Mouse (Mus musculus): Measurements from ENCODE around the gene Nyap2. TPM values are rescaled to one million over a fixed set of nuclear protein-coding genes. Genes with fewer than 3 reads are reported as not detected.

The Nyap2 gene
- polyA plus RNA-seq, 1 experiment from 2014 or later, result 0.04 TPM

DNA sequence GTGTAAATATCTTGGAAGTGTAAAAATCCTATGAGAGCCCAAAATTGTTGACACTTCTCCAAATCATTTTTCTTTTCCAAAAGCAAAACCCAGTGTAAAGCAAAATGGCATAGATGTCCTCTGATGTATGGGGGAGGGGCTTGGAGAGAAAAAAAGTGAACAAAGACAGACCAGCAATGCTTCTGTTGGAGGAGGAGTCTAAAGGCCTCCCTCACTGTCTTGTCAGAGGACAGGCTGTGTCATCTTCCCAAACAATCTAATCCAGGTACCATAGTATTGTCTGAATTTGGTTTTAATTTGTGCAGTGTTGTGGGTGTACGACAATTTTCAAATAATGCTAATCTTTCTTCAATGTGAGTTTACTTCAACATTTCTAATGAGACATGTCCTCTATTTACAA lies 13.7 kb downstream of the Nyap2 start:
- 86% methylated on average over 1 of the region's 1 CpGs for WGBS (ENCODE audit: insufficient replicate concordance)
- Histone ChIP-seq H3K9me3 (replicated peaks; ENCODE audit: control insufficient read depth, low read length) (no peaks in the 10 kb centered on the region), H3K36me3 (ENCODE audit: control insufficient read depth, insufficient read depth, low read length) (no peaks in the 10 kb centered on the region), H3K27ac (ENCODE audit: low read depth, low read length) (no peak overlapping the region), H3K4me3 (ENCODE audit: low read depth, low read length) (no peak overlapping the region), H3K4me2 (no peak overlapping the region), H3K4me1 (ENCODE audit: control insufficient read depth, insufficient read depth, low read length) (no peaks in the 10 kb centered on the region), H3K9ac (ENCODE audit: low read depth, low read length) (no peak overlapping the region), H3K27me3 (ENCODE audit: control insufficient read depth, insufficient read depth, low read length) (no peaks in the 10 kb centered on the region)
- no peak for ATAC-seq (replicated peaks; ENCODE audit: insufficient number of reproducible peaks, low FRiP score, low TSS enrichment)

DNA sequence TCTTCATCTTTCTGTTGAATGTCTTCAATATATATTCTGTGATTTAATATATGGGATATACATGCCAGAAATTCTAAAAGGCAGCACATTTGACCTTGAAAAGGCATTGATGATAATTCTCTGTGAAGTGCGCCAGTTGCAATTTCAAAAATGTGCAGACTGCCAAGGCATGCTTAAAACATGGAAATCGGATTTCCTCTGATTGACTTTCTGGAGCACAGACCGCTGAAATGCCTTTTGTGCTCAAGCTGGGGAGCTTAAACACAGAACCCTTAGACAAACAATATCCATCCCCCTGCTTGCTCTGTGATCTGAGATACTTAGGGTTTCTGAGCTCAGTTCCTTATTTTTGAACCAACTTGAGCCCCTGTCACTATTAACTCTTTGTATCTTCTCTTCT lies 14.2 kb downstream of the Nyap2 start:
- H3K4me2 ChIP-seq, result no peak overlapping the region
- H3K36me3 ChIP-seq (ENCODE audit: control insufficient read depth, insufficient read depth, low read length), result no peaks in the 10 kb centered on the region
- H3K9me3 ChIP-seq (replicated peaks; ENCODE audit: control insufficient read depth, low read length), result no peaks in the 10 kb centered on the region
- no peak for ATAC-seq (replicated peaks; ENCODE audit: insufficient number of reproducible peaks, low FRiP score, low TSS enrichment)
- H3K27ac ChIP-seq (ENCODE audit: low read depth, low read length), result no peak overlapping the region
- H3K4me1 ChIP-seq (ENCODE audit: control insufficient read depth, insufficient read depth, low read length), result no peaks in the 10 kb centered on the region
- no peak overlapping the region for H3K4me3 ChIP-seq (ENCODE audit: low read depth, low read length)
- no peak overlapping the region for H3K9ac ChIP-seq (ENCODE audit: low read depth, low read length)
- WGBS (ENCODE audit: insufficient replicate concordance), result 61% methylated on average over 3 of the region's 3 CpGs
- H3K27me3 ChIP-seq (ENCODE audit: control insufficient read depth, insufficient read depth, low read length), result no peaks in the 10 kb centered on the region

DNA sequence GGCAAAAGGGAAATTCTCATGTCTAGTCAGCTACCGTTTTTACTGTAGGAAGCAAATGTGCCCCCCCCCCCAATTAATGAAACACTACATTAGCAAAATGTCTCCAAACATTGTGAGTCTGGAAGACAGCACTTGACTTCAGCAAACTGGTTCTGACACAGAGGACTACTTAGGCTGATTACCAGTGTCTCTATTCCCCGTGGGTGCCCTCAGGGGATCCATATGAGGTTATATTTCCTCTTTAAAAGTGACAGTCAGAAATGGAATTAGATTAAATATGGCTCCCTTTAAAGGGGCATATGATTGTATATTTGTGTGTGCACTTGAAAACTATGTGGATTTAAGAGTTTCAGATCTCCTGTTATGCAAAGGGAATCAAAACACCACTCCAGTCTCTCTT lies 15.3 kb downstream of the Nyap2 start:
- H3K9me3 ChIP-seq (replicated peaks; ENCODE audit: control insufficient read depth, low read length), result no peaks in the 10 kb centered on the region
- H3K4me1 ChIP-seq (ENCODE audit: control insufficient read depth, insufficient read depth, low read length), result no peaks in the 10 kb centered on the region
- no peak overlapping the region for H3K27ac ChIP-seq (ENCODE audit: low read depth, low read length)
- no peak overlapping the region for H3K4me3 ChIP-seq (ENCODE audit: low read depth, low read length)
- H3K9ac ChIP-seq (ENCODE audit: low read depth, low read length), result no peak overlapping the region
- no peaks in the 10 kb centered on the region for H3K36me3 ChIP-seq (ENCODE audit: control insufficient read depth, insufficient read depth, low read length)
- no peak for ATAC-seq (replicated peaks; ENCODE audit: insufficient number of reproducible peaks, low FRiP score, low TSS enrichment)
- H3K27me3 ChIP-seq (ENCODE audit: control insufficient read depth, insufficient read depth, low read length), result no peaks in the 10 kb centered on the region
- WGBS (ENCODE audit: insufficient replicate concordance), result 72% methylated on average over 2 of the region's 2 CpGs
- no peak overlapping the region for H3K4me2 ChIP-seq

DNA sequence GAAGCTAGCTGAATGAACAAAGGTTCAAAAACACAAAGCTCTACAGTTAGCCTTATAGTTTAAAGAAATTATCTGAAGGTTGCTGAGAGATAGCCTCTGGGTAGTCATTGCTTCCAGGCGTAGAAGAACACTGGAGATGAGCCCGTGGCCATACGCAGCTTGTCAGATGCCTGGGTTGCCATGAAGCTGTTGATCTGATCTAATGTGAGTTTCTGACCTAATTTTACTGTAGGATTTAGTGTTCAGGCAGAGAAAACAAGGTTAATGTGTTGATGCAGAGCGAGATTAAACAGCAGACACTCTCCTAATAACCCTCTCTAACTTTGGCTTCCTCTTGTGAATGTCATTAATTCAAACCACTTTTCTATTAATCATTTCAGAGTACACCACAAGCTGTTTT lies 16.1 kb downstream of the Nyap2 start:
- no peak overlapping the region for H3K4me2 ChIP-seq
- H3K4me1 ChIP-seq (ENCODE audit: control insufficient read depth, insufficient read depth, low read length), result no peaks in the 10 kb centered on the region
- no peaks in the 10 kb centered on the region for H3K36me3 ChIP-seq (ENCODE audit: control insufficient read depth, insufficient read depth, low read length)
- no peak overlapping the region for H3K9ac ChIP-seq (ENCODE audit: low read depth, low read length)
- ATAC-seq (replicated peaks; ENCODE audit: insufficient number of reproducible peaks, low FRiP score, low TSS enrichment), result no peak
- no peak overlapping the region for H3K27ac ChIP-seq (ENCODE audit: low read depth, low read length)
- H3K27me3 ChIP-seq (ENCODE audit: control insufficient read depth, insufficient read depth, low read length), result no peaks in the 10 kb centered on the region
- H3K4me3 ChIP-seq (ENCODE audit: low read depth, low read length), result no peak overlapping the region
- 82% methylated on average over 4 of the region's 4 CpGs for WGBS (ENCODE audit: insufficient replicate concordance)
- H3K9me3 ChIP-seq (replicated peaks; ENCODE audit: control insufficient read depth, low read length), result no peaks in the 10 kb centered on the region

DNA sequence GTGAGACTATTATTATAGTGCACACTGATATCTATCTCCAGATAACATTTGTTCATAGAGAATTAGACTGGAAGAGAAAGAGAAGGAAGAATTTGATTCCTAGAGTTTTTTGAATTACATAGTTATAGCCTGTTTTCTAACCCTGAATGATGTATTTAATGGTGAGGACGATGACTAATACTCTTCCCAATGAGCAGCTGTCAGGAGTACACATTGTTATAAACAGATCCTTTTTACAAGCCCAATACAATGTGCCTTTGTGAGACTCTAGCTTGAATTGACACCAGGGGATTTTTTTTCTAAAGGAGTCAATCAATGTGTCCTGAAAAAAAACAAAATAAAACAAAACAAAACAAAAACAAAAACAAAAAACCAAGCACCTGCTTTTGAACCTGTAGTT lies 22.2 kb downstream of the Nyap2 start:
- H3K9ac ChIP-seq (ENCODE audit: low read depth, low read length), result no peak overlapping the region
- H3K4me2 ChIP-seq, result no peak overlapping the region
- H3K9me3 ChIP-seq (replicated peaks; ENCODE audit: control insufficient read depth, low read length), result no peaks in the 10 kb centered on the region
- H3K27ac ChIP-seq (ENCODE audit: low read depth, low read length), result no peak overlapping the region
- H3K27me3 ChIP-seq (ENCODE audit: control insufficient read depth, insufficient read depth, low read length), result no peaks in the 10 kb centered on the region
- 73% methylated on average over 1 of the region's 1 CpGs for WGBS (ENCODE audit: insufficient replicate concordance)
- no peaks in the 10 kb centered on the region for H3K36me3 ChIP-seq (ENCODE audit: control insufficient read depth, insufficient read depth, low read length)
- no peaks in the 10 kb centered on the region for H3K4me1 ChIP-seq (ENCODE audit: control insufficient read depth, insufficient read depth, low read length)
- no peak overlapping the region for H3K4me3 ChIP-seq (ENCODE audit: low read depth, low read length)
- no peak for ATAC-seq (replicated peaks; ENCODE audit: insufficient number of reproducible peaks, low FRiP score, low TSS enrichment)

- Histone ChIP-seq H3K9me3 (replicated peaks; ENCODE audit: control insufficient read depth, low read length) (no peaks in the 10 kb centered on the region), H3K27me3 (ENCODE audit: control insufficient read depth, insufficient read depth, low read length) (no peaks in the 10 kb centered on the region), H3K4me3 (ENCODE audit: low read depth, low read length) (no peak overlapping the region), H3K4me1 (ENCODE audit: control insufficient read depth, insufficient read depth, low read length) (no peaks in the 10 kb centered on the region), H3K27ac (ENCODE audit: low read depth, low read length) (no peak overlapping the region), H3K4me2 (no peak overlapping the region), H3K9ac (ENCODE audit: low read depth, low read length) (no peak overlapping the region), H3K36me3 (ENCODE audit: control insufficient read depth, insufficient read depth, low read length) (no peaks in the 10 kb centered on the region)
- WGBS (ENCODE audit: insufficient replicate concordance), result 75% methylated on average over 1 of the region's 1 CpGs
- no peak for ATAC-seq (replicated peaks; ENCODE audit: insufficient number of reproducible peaks, low FRiP score, low TSS enrichment)
Observed at GRCm38 (mm10) chr1:81101749-81102148, 25.0 kb downstream of the Nyap2 start.

GRCm38 (mm10) chr1:81119732-81120131 lies 43.0 kb downstream of the Nyap2 start:
- Histone ChIP-seq H3K27me3 (ENCODE audit: control insufficient read depth, insufficient read depth, low read length) (no peaks in the 10 kb centered on the region), H3K4me1 (ENCODE audit: control insufficient read depth, insufficient read depth, low read length) (no peaks in the 10 kb centered on the region), H3K36me3 (ENCODE audit: control insufficient read depth, insufficient read depth, low read length) (no peaks in the 10 kb centered on the region), H3K9me3 (replicated peaks; ENCODE audit: control insufficient read depth, low read length) (no peaks in the 10 kb centered on the region), H3K27ac (ENCODE audit: low read depth, low read length) (no peak overlapping the region), H3K4me2 (no peak overlapping the region), H3K9ac (ENCODE audit: low read depth, low read length) (no peak overlapping the region), H3K4me3 (ENCODE audit: low read depth, low read length) (no peak overlapping the region)
- ATAC-seq (replicated peaks; ENCODE audit: insufficient number of reproducible peaks, low FRiP score, low TSS enrichment), result no peak

DNA sequence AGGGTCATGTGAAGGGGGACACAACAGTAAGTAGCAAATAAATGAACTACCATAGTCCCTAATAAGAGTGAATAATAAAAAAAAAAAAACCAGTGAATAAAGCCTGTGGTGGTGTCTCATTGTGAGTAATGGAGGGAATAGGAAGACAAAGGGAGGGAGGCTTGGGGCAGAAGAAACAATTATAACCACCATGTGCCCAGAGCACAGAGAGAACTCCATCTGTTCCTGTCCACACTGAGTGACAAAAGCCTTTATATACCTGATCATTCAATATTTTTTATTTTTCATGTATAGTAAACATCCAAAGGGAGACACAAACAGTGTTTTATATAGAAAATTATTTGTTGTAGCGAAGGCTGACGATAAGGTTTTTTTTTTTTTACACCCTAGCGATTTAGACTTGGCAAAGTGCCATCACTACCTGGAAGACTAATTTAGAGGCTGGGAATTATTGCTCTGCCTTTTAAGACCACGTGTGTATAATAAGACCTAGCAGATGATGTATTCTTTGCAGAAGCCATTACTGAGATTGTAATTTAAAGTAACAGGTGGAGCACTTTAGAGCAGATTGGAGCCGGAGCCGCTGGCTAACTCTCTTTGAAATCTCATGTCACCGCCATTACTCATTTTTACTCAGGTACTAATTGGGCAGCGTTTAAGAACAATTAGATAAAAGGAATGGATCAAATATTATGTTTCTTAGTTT lies 55.4 kb downstream of the Nyap2 start:
- no peak for ATAC-seq (replicated peaks; ENCODE audit: insufficient number of reproducible peaks, low FRiP score, low TSS enrichment)
- no peaks in the 10 kb centered on the region for H3K36me3 ChIP-seq (ENCODE audit: control insufficient read depth, insufficient read depth, low read length)

DNA sequence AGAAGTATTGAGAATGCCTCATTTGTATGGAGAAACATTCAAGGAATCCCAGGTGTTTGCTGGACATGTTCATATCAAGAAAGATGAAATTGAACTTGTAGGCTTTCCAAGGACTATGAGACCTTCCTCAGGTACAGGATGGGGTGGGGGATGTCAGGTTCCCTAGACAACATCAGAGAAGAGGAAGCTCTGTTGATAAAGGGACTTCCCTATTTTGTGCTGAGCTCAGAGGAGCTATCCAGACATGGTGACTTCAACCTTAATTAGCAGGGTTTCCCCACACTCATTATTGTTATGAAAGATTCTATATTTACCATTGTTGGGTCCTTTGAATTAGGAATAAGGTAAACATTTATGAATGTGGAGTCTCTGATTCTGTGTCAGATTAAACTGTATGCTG lies 67.1 kb downstream of the Nyap2 start:
- Histone ChIP-seq H3K4me3 (ENCODE audit: low read depth, low read length) (no peak overlapping the region), H3K27me3 (ENCODE audit: control insufficient read depth, insufficient read depth, low read length) (no peaks in the 10 kb centered on the region), H3K4me1 (ENCODE audit: control insufficient read depth, insufficient read depth, low read length) (no peaks in the 10 kb centered on the region), H3K4me2 (no peak overlapping the region), H3K27ac (ENCODE audit: low read depth, low read length) (no peak overlapping the region), H3K9ac (ENCODE audit: low read depth, low read length) (no peak overlapping the region), H3K36me3 (ENCODE audit: control insufficient read depth, insufficient read depth, low read length) (no peaks in the 10 kb centered on the region), H3K9me3 (replicated peaks; ENCODE audit: control insufficient read depth, low read length) (no peaks in the 10 kb centered on the region)
- ATAC-seq (replicated peaks; ENCODE audit: insufficient number of reproducible peaks, low FRiP score, low TSS enrichment), result no peak

More for the DNA sequence above, 55.4 kb downstream of the Nyap2 start:
- no peak overlapping the region for H3K4me3 ChIP-seq (ENCODE audit: low read depth, low read length)
- H3K27ac ChIP-seq (ENCODE audit: low read depth, low read length), result no peak overlapping the region
- H3K4me2 ChIP-seq, result no peak overlapping the region
- 78% methylated on average over 8 of the region's 8 CpGs for WGBS (ENCODE audit: insufficient replicate concordance)
- no peaks in the 10 kb centered on the region for H3K27me3 ChIP-seq (ENCODE audit: control insufficient read depth, insufficient read depth, low read length)
- no peaks in the 10 kb centered on the region for H3K9me3 ChIP-seq (replicated peaks; ENCODE audit: control insufficient read depth, low read length)
- H3K4me1 ChIP-seq (ENCODE audit: control insufficient read depth, insufficient read depth, low read length), result no peaks in the 10 kb centered on the region
- no peak overlapping the region for H3K9ac ChIP-seq (ENCODE audit: low read depth, low read length)
